Mouse (Mus musculus): Measurements from ENCODE around the gene Ahsg.
A peak's percentile ranks its signal among the peaks of the same experiment; 100 is the strongest.

Gene Ahsg

DNA sequence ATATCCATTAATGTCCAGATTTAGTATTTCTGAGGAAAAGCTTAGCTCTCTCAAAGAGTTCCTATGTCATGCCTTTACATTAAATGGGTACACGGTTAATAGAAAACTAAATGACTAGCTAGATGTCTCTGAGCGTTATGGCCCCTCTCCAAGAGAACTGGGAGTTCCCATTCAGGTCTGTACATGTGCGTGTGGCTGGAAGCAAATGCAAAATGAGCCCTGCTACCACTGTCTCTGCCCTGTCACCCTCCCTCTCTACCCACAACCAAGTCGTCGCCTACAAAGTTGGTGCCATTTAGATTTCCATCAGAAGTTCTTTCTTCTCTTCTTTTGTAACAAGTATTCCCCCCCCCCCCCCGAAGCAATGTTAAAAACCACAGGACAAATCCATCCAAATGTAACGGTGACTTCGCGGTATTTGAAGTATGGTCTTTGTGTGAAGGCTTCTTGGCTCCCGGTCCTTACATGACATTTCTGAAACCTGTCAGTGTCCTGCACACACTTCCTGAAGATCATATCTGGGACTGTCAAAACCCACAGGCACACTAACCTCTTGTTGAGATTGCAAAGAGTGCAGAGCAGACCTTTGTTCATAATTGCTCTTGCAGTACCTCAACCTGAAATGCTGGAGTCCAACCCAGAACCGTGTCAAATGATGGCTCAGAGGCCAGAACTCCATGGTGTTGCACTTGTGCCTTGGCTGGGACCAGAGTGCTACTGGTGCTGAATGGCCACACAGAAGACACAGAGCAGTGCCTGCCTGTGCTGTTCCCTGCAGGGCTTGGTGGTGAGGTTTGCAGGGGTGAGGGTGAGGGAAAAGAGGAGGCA is at the start of gene Ahsg:
TSS of gene Ahsg (plus strand) at position 595 of the 828 bp plus-strand sequence.
- no peak for DNase-seq (ENCODE audit: low read depth in 2 of 2, low spot score in 2 of 2)

DNA sequence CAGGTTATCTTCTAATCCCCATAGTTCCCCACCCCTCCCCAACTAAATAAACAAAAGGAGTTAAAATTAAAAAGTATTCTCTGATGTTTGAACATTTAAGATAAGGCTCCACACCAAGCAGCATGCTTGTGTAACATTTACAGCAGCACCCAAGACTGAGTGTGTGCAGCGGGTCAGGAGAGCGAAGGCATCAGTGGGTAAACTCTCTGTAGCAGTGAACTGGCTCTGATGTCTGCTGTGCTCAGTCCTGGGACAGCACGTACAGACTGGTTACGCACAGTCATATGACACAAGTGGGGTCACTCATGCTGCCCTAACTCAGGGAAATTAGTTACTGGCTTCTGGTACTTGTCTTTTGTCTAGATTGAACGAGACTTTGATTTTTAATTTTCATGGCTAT is 48.2 kb upstream of the Ahsg start:
- DNase-seq (ENCODE audit: low read depth in 2 of 2, low spot score in 2 of 2), result no peak

DNA sequence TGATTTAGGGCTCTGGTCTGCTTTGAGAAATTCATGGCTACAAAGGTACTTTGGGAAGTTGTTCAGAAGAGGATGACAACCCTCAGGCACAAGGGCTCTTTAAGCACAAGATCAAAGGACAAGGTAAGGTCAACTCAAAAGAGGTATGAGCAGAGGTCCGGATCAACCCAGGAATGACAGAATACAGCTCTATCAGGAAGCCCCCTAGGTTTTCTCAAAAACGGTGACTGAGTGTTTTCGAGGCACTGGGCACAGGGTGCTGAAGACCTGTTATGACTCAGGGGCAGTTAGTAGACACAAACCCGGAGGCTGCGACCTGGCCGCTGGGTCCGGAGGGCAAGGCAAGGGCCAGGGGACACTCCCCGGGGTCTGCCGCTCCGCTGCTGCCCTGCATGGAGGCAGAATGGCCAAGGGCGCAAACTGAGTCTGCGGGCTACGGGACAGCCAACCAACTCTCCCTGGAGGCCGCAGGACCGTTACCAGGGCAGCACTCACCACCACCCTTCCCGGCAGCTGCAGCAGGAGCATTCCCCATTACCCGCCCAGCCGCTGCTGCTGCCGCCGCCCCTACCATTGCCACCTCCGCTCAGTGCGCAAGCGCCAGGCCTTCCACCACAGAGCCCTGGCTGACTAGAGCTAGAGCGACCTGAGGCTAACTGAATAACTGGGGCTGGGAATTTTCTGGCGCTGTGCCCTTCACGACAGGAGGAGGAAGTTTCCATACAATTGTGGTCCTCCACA is 46.8 kb upstream of the Ahsg start:
- DNase-seq (ENCODE audit: low read depth in 2 of 2, low spot score in 2 of 2), result no peak

DNA sequence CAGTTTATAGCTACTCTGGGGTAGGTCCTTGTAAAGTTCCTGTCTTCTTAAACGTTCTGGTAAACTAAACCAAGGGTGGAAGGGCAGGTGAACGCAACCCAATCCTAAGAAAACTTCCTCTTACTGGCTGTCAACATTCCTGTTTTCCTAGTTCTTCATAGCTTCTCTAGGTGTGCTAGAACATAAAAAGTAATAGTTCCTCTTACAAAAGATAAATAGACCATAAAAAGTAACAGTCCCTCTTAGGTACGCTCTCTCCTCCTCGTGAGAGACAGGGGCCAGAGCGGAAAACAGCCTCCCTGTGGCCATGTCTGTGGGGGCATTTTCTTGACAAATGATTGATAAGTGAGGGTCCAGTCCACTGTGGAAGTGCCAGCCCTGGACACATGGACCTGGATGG is 46.2 kb upstream of the Ahsg start:
- no peak for DNase-seq (ENCODE audit: low read depth in 2 of 2, low spot score in 2 of 2)

DNA sequence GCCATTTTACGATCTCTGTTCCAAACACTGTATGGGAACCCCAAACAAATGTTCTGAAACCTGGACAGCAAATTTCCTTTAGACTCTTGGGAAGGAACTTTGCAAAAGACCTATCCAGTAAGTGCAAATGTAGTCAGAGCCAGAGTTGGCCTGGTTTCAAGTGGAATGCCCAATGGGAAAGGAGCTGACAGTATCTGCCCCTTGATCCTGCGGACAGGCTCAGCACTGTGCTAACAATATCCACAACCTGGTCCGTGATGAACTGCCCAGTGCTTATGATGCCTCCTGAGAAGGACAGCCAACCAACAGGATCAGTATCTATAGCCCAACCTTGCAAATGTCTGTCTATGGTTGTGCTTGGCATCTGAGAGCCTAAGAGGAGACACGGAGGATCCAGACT is 45.6 kb upstream of the Ahsg start:
- no peak for DNase-seq (ENCODE audit: low read depth in 2 of 2, low spot score in 2 of 2)

DNA sequence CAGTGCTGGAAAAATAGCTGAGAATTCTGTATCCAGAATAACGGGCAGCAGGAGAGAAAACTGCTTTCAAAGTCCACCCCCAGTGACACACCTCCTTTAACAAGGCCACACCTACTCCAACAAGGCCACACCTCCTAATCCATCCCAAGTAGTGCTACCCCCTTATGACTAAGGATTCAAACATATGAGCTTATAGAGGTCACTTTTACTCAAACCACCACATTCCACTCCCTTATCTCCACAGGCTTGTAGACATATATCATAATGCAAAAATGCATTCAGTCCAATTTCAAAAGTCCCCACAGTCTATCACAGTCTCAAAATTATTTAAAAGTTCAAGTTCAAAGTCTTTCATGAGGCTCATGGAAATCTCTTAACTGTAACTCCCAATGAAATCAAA is 43.4 kb upstream of the Ahsg start:
- no peak for DNase-seq (ENCODE audit: low read depth in 2 of 2, low spot score in 2 of 2)

DNA sequence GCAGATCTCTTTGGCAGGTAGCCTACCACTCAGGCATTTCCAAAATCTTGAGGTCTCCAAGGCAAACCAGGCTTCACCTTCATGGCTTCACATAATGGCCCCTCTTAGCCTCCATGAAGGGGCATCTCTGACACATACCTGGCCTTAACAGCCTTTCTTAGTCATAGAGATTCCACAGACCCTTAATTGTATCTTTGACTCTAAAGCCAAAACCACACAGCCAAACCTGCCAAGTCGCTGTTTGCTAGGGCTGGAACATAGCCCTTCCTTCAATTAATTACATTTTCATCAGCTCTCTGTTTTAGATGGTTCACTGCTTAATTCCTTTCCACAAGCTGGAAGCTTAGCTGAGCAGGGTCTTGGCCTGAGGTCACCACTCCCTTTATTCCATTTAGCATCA is 42.7 kb upstream of the Ahsg start:
- no peak for DNase-seq (ENCODE audit: low read depth in 2 of 2, low spot score in 2 of 2)

DNA sequence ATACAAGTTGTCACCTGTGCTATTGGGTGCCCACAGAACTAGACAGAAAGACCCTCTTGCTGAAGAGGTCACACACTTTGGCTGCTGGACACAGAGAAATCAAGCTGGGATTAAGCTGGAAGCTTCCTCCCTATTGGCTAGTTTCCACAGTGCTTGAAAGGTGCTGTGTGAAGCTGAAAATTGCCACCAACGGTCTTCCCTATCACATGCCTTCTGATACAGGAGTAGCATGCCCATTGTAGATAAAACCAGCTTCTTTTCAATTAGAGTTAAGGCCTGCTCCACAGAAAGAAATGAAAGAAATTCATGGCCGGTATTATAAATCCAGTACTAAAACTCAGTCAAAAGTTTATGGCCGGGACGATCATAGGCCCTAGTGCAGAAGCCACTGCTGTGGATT is 38.4 kb upstream of the Ahsg start:
- no peak for DNase-seq (ENCODE audit: low read depth in 2 of 2, low spot score in 2 of 2)

DNA sequence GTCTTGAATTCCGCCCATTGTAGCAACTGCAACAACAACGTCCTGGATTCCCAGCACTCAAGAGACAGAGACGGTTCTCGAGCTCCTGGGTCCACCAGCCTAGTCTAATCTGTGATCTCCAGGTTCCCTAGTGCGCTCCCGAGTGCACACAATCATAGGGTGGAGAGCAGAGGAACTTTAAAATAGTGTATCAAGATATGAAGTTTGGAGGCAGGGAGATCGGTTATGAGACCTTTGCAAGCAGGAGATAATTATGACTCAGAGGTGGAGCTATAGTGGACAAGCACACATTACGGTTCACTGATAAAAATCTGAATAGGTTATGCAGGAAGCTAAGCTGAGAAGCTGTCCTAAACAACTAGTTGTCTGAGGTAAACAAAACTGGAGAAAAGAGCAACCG is 34.3 kb upstream of the Ahsg start:
- DNase-seq (ENCODE audit: low read depth in 2 of 2, low spot score in 2 of 2), result no peak

DNA sequence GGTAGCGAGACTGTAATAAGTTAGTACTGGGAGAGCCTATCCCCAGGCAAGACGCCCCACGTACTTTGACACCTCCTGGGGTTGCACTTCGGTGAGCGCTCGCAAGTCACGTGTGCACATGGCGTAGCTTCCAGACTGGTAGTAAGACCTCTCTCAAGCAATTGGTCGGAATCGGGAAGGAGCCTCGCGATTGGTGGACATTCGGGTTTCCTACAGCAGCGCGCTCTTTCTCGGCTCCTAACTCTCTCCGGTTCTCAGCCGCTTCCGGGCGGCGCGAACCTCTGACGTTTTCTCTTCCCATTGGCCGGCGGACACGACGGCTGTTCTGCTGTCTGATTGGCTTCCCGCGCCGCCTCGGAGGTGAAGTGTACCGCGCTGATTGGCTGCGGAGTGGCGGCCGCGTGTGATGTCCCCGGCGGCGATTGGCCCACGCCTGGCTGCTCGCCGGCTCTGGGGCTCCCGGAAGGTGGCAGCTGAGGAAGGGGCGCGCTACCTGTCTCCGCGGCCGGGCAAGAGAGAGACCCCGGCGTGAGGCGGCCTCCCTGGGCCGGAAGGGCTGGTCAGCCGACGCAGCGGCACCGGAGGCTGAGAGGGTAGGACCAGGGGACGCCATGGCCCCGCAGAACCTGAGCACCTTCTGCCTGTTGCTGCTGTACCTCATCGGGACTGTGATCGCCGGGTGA is 33.5 kb upstream of the Ahsg start, which contains the start of the genes Tbccd1 and Dnajb11:
TSS of gene Tbccd1 (minus strand) at position 239 of the 683 bp plus-strand sequence.
TSS of gene Dnajb11 (plus strand) at position 415 of the 683 bp plus-strand sequence.
- DNase-seq (ENCODE audit: low read depth in 2 of 2, low spot score in 2 of 2), result peak; percentile 96

DNA sequence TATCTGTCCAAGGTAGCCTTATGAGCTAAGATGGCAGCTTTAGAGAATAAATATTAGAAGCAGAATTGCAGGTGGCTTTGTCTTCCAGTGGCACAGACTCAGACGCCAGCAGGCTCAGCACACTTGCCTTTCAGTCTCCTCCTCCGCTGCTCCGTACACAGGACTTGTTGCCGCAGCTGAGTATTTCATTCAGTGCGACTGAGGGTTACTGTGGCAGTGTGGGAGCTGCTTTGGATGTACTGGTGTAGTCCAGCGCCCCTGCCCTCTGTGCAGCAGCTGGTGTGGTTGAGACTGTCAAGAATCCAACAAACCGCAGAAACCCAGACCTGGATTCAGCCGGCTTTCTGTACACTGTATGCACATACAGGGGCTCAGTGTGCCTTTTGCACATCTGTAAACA is 18.7 kb upstream of the Ahsg start:
- DNase-seq (ENCODE audit: low read depth in 2 of 2, low spot score in 2 of 2), result no peak

DNA sequence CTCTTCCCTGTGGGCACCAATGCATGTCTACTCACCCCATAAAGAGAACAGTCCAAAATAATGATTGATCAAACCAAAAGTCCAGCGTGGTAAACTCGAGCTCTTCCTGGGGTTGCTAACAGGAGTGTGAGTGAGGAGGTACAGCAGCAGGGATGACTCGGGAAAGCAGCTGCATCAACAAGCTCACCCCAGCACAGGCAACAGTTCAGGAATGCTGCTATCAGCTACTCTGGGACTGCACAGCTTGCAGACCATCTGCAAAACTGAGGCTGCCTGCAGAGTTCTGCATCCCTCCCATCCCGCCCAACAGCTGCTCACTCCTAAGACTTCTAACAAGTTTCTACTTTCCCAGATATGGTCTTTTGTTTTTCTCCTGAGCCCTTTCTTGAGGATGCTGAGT is 17.7 kb upstream of the Ahsg start:
- DNase-seq (ENCODE audit: low read depth in 2 of 2, low spot score in 2 of 2), result no peak

DNA sequence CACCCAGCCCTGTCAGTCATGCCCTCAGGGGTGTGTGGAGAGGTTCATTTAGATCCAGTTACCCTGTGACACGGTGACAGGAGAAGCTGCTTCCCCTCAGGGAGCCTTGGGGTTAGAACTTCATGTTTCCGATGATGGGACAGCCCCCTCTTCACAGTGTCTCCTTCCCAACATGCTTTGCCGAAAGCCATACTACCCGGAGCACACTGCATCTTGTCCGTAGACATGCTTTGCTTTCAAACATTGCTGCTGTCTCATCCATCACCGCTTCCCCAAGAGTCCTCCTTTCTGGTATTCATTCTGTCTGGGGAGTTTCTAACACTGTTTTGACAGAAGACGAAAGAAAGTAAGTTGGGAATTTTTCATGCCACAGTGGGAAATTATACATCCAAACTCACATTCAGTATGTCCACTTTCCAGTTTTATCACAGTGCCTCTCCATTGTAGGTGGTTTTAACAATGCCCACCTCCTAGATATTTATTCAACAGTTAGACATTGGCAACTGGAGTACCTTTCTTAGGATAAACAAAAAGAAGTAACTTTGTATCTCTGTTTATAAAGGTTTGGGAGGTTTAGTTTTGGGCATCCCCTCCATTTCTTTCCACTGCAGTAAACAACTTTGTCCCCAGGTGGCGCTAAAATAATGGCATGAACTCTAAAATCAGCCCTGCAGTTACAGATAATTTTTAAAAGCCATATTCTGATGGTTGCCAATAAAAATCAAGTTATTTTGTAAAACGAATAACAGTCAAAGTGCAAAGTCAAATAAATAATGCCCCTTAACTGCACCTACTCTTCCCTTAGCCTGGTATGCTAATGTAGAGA is 14.6 kb upstream of the Ahsg start:
- DNase-seq (ENCODE audit: low read depth in 2 of 2, low spot score in 2 of 2), result peak in 1 of 2 experiments; percentile 11

DNA sequence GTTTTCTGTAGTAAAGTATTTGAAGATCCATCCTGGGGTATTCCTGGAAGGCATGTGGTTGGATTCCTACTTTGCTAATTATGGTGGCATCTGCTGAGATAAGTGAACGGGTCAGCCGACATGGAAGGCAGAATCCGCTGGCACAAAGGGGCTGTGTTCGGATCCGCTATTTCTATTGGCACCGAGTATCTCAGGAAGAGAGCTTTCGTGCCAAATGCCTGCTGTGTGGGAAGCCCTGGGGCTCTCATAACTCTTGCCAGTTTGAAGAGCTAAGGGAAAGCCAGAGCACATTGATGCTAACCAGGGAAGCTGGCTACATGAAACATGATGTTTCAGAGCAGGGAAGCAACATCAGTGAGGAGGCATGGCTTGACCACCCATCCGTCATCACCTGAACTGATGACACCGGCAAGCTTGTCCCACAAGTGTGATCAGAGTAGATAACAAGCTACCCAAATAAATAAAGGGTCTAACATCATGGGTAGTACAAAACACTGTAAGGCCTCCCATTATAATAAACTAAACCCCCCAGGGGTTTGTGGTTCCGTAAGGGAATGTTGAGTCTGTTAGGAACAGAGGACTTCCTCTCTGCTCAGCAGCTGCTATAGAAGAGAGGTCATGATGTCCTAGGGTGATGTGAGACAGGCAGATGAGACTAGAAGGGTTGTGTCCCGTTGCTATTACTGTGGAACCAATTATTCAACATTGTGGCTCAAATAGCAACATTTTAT is 13.3 kb upstream of the Ahsg start:
- DNase-seq (ENCODE audit: low read depth in 2 of 2, low spot score in 2 of 2), result no peak

DNA sequence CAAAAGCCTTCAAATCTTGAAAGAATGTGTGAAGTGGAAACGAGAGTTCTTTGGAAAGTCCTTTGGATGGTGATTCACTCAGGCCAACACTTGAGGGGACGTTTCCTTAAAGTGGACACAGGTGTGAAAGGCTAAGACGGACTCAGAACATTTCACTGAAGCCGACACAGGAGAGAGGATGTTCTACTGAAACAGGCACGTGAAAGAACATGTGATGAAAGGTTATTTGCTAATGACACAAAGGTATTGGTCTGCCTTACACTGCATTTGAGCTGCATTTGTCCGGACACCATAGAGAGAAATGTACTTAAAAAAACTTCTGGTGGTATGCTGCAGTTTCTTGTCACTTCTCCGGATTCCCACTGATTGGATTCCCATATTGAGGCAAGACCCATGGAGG is 12.4 kb upstream of the Ahsg start:
- no peak for DNase-seq (ENCODE audit: low read depth in 2 of 2, low spot score in 2 of 2)

DNA sequence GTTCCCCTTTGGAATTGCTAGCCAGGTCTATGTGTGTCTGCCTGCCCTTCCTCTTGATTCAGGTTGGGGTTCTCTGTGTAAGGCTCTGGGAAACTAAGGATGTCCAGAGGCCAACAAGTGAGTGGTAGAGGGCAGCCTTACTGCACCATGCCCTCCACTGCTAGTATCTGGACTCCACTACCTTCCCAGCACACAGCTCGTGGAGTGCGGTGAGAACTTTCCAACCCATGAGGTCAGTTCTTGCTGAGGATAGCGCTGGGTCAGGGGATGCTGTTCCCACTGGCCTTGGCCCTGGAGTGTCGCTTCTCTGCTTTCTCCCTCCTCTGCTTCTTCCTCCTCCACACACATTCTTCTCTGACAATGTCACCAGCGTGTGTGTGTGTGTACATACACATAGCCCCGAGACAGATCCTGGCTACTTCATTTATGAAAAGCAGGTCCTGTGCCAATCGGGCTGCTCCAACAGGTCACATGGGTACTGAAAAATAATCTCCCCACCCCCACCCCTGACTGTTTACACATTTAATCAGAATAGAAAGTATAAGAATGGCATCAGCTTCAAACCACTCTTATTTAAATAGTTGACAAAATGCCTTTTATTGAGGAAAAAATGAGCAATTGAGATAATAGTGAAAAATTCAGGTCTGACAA is 11.0 kb upstream of the Ahsg start:
- DNase-seq (ENCODE audit: low read depth in 2 of 2, low spot score in 2 of 2), result no peak

DNA sequence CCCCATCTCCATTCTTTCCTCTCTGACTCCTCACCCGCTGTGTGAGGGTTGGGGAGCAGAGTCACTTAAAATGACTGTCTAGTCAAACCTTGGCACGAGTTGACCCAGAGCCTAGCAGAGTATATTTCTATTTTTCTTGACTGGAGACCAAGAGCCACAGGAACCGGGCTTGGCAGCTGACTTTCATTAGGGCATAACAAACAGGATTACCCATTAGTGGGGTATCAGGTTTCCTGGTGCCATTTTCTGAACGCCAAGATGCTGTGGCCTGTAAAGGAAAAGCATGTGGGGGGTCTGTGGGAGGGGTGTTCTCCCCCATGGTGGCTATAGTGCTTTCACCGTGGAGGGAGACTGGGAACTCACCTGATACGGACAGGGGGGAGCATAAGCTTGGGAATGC is 10.2 kb upstream of the Ahsg start:
- DNase-seq (ENCODE audit: low read depth in 2 of 2, low spot score in 2 of 2), result no peak

DNA sequence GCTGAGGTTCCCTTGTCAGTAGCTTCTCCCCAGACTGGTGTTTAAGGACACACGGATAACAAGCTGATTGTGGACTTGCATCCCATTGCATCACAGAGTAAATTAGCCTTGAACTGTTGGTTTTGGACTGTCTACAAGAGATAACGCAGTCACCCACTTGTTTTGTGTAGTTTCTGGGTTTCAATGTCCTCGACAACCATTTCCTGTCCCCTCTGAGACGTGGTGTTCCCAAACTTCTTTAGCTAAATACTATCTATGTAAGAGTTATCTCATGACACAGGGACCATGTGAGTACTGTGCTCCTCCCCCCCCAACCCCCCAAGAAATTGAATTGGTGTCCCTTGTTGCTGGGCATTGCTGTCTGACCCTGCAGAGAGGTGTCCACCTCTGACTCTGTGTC is 9.6 kb upstream of the Ahsg start:
- no peak for DNase-seq (ENCODE audit: low read depth in 2 of 2, low spot score in 2 of 2)

DNA sequence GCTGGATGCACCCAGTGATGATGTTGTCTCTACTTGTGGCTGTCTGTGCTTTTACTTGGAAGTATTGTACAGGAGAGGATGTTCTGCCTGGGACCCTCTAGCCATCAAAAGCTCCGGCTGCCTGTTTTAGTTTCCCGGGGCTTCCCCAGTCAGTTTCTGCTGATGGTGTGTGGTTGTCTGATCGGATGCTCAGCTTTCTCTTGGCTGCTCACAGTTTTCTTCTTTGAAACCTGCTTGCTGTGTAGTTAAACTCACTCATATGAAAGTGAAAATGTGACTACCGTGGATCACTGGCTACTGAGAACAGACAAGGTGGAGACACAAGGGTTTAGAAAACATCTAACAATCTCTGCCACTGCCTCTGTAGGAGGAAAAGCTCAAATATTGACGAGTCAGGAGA is 7.6 kb upstream of the Ahsg start:
- DNase-seq (ENCODE audit: low read depth in 2 of 2, low spot score in 2 of 2), result no peak

DNA sequence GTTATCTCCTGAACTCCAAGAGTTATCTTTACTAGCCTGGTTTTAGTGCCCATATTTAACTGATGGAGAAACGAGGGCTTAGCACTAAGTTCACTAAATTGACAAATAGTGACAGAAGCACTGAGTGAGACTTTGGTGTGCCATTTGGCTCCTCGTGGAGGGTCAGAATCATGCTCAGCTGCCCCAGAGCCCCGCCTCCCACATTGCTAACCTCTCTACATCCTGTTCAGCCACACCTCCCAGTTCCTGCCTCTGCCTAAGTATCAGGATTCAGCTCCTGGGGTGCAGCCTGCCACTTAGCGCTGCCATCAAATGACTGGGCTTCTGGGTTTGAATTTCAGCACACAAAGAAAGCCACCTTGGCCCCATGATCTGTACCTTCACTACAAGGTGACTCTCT is 5.7 kb upstream of the Ahsg start:
- no peak for DNase-seq (ENCODE audit: low read depth in 2 of 2, low spot score in 2 of 2)
